Mouse (Mus musculus): ENCODE results near the gene Fubp1.

- TF ChIP-seq CTCF (IDR thresholded peaks at IDR 0.05) (no peak), EP300 (IDR thresholded peaks at IDR 0.05) (peak; percentile 68; the same call in 1 of the 2 replicates)
Measured at GRCm38 (mm10) chr3:152171236-152171635, 39.0 kb upstream of the Fubp1 start.
